Mouse (Mus musculus): ENCODE data around the gene Camk2b.

DNA sequence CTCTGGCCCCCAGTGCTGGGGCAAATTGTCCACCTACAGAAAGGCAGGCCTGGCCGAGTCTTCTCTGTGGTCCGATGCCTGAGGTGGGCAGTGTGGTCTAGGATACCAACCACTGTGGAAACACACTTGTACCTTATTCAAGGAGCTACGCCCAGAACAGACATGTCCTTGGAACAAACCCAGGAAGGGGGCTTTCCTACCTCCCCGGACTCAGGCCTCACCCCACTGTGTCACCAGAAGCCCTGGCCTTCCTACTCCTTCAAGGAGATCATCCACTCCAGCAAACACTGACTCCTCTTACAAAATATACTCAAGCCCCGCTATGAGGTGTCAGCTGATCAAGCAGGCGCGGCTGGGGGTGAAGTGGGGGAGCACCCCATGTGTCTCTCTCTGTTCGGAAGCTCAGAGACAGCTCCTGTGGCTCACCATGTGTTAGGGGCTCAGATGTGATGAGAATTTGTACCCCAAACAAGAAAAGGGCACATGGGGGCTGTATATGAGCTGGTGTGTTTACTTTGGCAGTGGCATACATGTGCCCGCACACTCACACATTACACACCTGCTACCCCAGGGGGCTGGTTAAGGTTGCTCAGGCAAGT, 49.3 kb downstream of the Camk2b start:
- TF ChIP-seq POLR2A (IDR thresholded peaks at IDR 0.05; ENCODE audit: control insufficient read depth, low read depth, low read length) (no peak), CTCF (IDR thresholded peaks at IDR 0.05; ENCODE audit: control insufficient read depth, insufficient read depth, insufficient replicate concordance, low read depth, low read length) (no peak)
